Mouse (Mus musculus) MEL (cell line): ENCODE measurements around the gene Sema6d.

Source experiments
- NELFE ChIP-seq: IDR thresholded peaks from 2 replicates; pipeline ENCODE4 v1.6.1; 2011; ENCODE audit warnings: low read depth, low read length, improper control_type of control experiment
- POLR2A ChIP-seq, 2 experiments: IDR thresholded peaks; 2 replicates each; pipeline ENCODE4 v1.6.1; 2011 to 2012; ENCODE audit warnings: low read length in 2 of 2, mild to moderate bottlenecking in 2 of 2, control low read depth in 1 of 2, improper control_type of control experiment in 1 of 2, low read depth in 1 of 2, moderate library complexity in 1 of 2; ENCODE audit not compliant: control insufficient read depth in 1 of 2, insufficient read depth in 1 of 2, poor library complexity in 1 of 2
- ZC3H11A ChIP-seq: IDR thresholded peaks from 2 replicates; pipeline ENCODE4 v1.6.1; 2012; ENCODE audit warnings: low read depth, mild to moderate bottlenecking, inconsistent platforms, low read length, improper control_type of control experiment
- ZNF384 ChIP-seq: IDR thresholded peaks from 2 replicates; pipeline ENCODE4 v1.6.1; 2012; ENCODE audit warnings: low read depth, mild to moderate bottlenecking, inconsistent platforms, low read length, improper control_type of control experiment

DNA sequence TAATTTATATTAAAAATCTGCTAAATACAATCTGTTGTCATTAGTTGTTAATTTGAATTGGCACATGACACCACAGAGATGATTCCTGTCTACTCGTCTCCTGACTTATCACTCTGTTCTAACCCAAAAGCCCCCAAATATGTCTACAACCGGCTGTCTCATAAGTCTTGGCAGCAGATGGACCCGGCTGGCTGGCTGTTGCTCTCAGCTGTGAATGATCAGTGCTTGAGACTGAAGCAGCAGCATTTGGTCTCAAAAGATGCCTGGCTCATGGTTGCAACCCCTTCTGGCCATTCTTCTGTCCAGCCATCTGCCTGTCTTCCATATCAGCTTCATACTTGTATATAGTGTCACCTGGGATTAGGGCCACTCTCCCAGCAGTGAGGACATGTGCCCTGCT is 434.4 kb downstream of the Sema6d start:
- TF ChIP-seq NELFE (no peak), ZNF384 (no peak), ZC3H11A (no peak), POLR2A (IDR thresholded peaks at IDR 0.05; ENCODE audit: control insufficient read depth in 1 of 2, insufficient read depth in 1 of 2, low read depth in 1 of 2, low read length in 2 of 2, poor library complexity in 1 of 2) (no peak)
